Mouse (Mus musculus) heart, adult 9 months (tissue): ENCODE measurements around the gene Carns1.
"Not testable (repeated sequence)": the region's sequence is repeated elsewhere in the genome, so short reads cannot be mapped to it uniquely, and the experiment has no call there.

Experiments used
- DNase-seq, 2 experiments: peaks; one replicate each; pipeline ENCODE4 v3.0.0; 2022; ENCODE audit warnings: low spot score in 2 of 2

Gene Carns1

GRCm38 (mm10) chr19:4131768-4132167 lies 43.5 kb downstream of the Carns1 start:
- no peak for DNase-seq

GRCm38 (mm10) chr19:4131075-4131474 lies 44.2 kb downstream of the Carns1 start:
- no peak for DNase-seq

- DNase-seq: no peak
Measured at GRCm38 (mm10) chr19:4130106-4130505, 45.2 kb downstream of the Carns1 start.

GRCm38 (mm10) chr19:4129462-4129861 lies 45.8 kb downstream of the Carns1 start:
- DNase-seq: no peak

- no peak for DNase-seq
Measured at GRCm38 (mm10) chr19:4126759-4127495, 48.4 kb downstream of the Carns1 start.

- peak; percentile 97 to 98 for DNase-seq
Measured at GRCm38 (mm10) chr19:4125741-4126696, 49.3 kb downstream of the Carns1 start, which contains the start of gene Aip. Aip (minus strand) TSS chr19:4125858.

GRCm38 (mm10) chr19:4125268-4125667 lies 50.0 kb downstream of the Carns1 start:
- not testable (repeated sequence) for DNase-seq

- no peak for DNase-seq
Measured at GRCm38 (mm10) chr19:4124432-4124831, 50.8 kb downstream of the Carns1 start.

- no peak for DNase-seq
Measured at GRCm38 (mm10) chr19:4122411-4123370, 52.6 kb downstream of the Carns1 start.

- DNase-seq: not testable (repeated sequence)
Measured at GRCm38 (mm10) chr19:4121896-4122295, 53.4 kb downstream of the Carns1 start.

GRCm38 (mm10) chr19:4121097-4121805 lies 54.0 kb downstream of the Carns1 start:
- DNase-seq: peak; percentile 97 to 99

GRCm38 (mm10) chr19:4120496-4120895 lies 54.8 kb downstream of the Carns1 start:
- no peak for DNase-seq

GRCm38 (mm10) chr19:4119716-4120487 lies 55.4 kb downstream of the Carns1 start:
- DNase-seq: no peak

GRCm38 (mm10) chr19:4118350-4118749 lies 56.9 kb downstream of the Carns1 start:
- no peak for DNase-seq

GRCm38 (mm10) chr19:4117006-4117405 lies 58.3 kb downstream of the Carns1 start:
- no peak for DNase-seq

- DNase-seq: no peak
Measured at GRCm38 (mm10) chr19:4115816-4116215, 59.5 kb downstream of the Carns1 start.

- DNase-seq: no peak
Measured at GRCm38 (mm10) chr19:4115144-4115543, 60.1 kb downstream of the Carns1 start.

- DNase-seq: no peak
Measured at GRCm38 (mm10) chr19:4114551-4114950, 60.7 kb downstream of the Carns1 start.
